Mouse (Mus musculus): ENCODE results near the gene Stx18. TPM values are rescaled to one million over a fixed set of nuclear protein-coding genes. Genes with fewer than 3 reads are reported as not detected.

Gene Stx18
- polyA plus RNA-seq, 1 experiment: 21.2 TPM

GRCm38 (mm10) chr5:38174256-38174912 lies 135.8 kb downstream of the Stx18 start:
- Histone ChIP-seq H3K4me1 (replicated peaks; ENCODE audit: control insufficient read depth, insufficient read depth, low read length) (no peaks in the 10 kb centered on the region), H3K27me3 (ENCODE audit: control insufficient read depth, insufficient read depth, low read length) (no peaks in the 10 kb centered on the region), H3K36me3 (ENCODE audit: control insufficient read depth, insufficient read depth, low read length) (no peaks in the 10 kb centered on the region), H3K4me3 (ENCODE audit: control insufficient read depth, insufficient read depth, low read length) (no peak overlapping the region), H3K27ac (ENCODE audit: control insufficient read depth, insufficient read depth, low read length) (no peak overlapping the region)
- no peak for DNase-seq
- TF ChIP-seq POLR2A (IDR thresholded peaks at IDR 0.05; ENCODE audit: control insufficient read depth, extremely low read depth, insufficient read depth, low read length, poor library complexity) (no peak), CTCF (IDR thresholded peaks at IDR 0.05; ENCODE audit: borderline replicate concordance, control insufficient read depth, extremely low read depth, insufficient read depth, low read length, poor library complexity) (no peak)
- WGBS: 85% methylated on average over 16 of the region's 16 CpGs

DNA sequence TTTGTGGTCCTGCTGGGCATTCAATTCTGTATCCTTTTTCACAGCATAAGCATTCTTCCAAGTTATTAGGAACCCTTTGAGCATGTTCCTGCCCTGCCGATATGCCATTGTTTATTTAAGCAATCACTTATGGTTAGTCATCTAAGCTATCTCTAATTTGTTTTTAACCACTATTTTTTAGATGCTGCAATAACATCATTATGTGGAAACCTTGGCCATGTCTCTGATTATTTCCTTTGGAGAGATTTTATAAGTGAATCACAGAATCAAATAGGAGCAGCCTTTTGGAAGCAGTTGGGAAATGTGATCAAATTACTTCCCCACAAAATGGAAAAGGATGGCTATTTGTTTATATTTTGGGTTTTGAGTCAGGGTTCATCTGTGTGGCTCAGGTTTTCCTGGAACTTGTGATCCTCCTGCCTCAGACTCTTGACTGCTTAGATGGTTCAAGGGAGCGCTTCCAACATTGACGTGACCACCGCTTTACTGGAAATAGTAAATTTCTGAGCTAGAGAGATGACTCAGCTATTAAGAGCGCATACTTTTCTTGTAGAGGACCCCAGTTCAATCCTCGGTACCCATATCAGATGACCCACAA lies 146.2 kb downstream of the Stx18 start:
- TF ChIP-seq POLR2A (IDR thresholded peaks at IDR 0.05; ENCODE audit: control insufficient read depth, extremely low read depth, insufficient read depth, low read length, poor library complexity) (no peak), CTCF (IDR thresholded peaks at IDR 0.05; ENCODE audit: borderline replicate concordance, control insufficient read depth, extremely low read depth, insufficient read depth, low read length, poor library complexity) (no peak)
- Histone ChIP-seq H3K27me3 (ENCODE audit: control insufficient read depth, insufficient read depth, low read length) (no peaks in the 10 kb centered on the region), H3K4me3 (ENCODE audit: control insufficient read depth, insufficient read depth, low read length) (no peak overlapping the region), H3K27ac (ENCODE audit: control insufficient read depth, insufficient read depth, low read length) (no peak overlapping the region), H3K4me1 (replicated peaks; ENCODE audit: control insufficient read depth, insufficient read depth, low read length) (no peaks in the 10 kb centered on the region), H3K36me3 (ENCODE audit: control insufficient read depth, insufficient read depth, low read length) (no peaks in the 10 kb centered on the region)
- WGBS: 84% methylated on average over 6 of the region's 6 CpGs
- DNase-seq: no peak

DNA sequence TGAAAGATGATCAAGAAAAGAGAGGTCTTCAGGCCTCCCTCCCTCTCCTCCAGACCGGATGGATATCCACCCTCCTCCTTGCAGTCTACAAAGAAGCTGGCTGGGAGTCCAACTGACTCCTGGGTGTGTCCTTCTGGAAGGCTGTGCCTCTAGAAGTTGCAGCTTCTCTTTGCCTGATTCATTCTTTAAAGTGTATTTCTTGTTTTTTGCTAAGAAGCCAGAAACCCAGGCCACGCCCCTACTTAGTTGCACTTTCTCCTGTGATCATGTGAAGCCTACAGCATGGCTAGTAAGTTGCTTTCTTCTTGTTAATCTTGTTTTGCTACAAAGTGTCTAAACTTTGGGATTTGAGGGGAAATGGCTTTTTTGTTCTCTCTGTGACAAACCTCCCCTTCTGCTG lies 148.5 kb downstream of the Stx18 start:
- TF ChIP-seq POLR2A (IDR thresholded peaks at IDR 0.05; ENCODE audit: control insufficient read depth, extremely low read depth, insufficient read depth, low read length, poor library complexity) (no peak), CTCF (IDR thresholded peaks at IDR 0.05; ENCODE audit: borderline replicate concordance, control insufficient read depth, extremely low read depth, insufficient read depth, low read length, poor library complexity) (no peak)
- H3K27ac ChIP-seq (ENCODE audit: control insufficient read depth, insufficient read depth, low read length): no peak overlapping the region
- no peak overlapping the region for H3K4me3 ChIP-seq (ENCODE audit: control insufficient read depth, insufficient read depth, low read length)
- H3K4me1 ChIP-seq (replicated peaks; ENCODE audit: control insufficient read depth, insufficient read depth, low read length): no peaks in the 10 kb centered on the region
- no peaks in the 10 kb centered on the region for H3K36me3 ChIP-seq (ENCODE audit: control insufficient read depth, insufficient read depth, low read length)
- no peak for DNase-seq
- WGBS: 88% methylated on average over 2 of the region's 2 CpGs
- no peaks in the 10 kb centered on the region for H3K27me3 ChIP-seq (ENCODE audit: control insufficient read depth, insufficient read depth, low read length)

Other genes starting within 250 kb of the Stx18 start
- 2.7 and 4.0 TPM in 2 replicates for gene Msx1, start 214.2 kb upstream of the Stx18 start, polyA plus RNA-seq (2012; rRNA removed)
- 4.3 and 5.8 TPM in 2 replicates for gene Nsg1, start 121.2 kb downstream of the Stx18 start, polyA plus RNA-seq (2012; rRNA removed)
- 35.2 and 38.9 TPM in 2 replicates for gene Zbtb49, start 181.7 kb downstream of the Stx18 start, polyA plus RNA-seq (2012; rRNA removed)
- 8.1 and 8.4 TPM in 2 replicates for gene Lyar, start 181.7 kb downstream of the Stx18 start, polyA plus RNA-seq (2012; rRNA removed)
- gene Tmem128, start 221.4 kb downstream of the Stx18 start, polyA plus RNA-seq (2012; rRNA removed): 43.8 and 57.1 TPM in 2 replicates
- gene Otop1, start 237.2 kb downstream of the Stx18 start, polyA plus RNA-seq (2012; rRNA removed): 2.2 and 5.9 TPM in 2 replicates